Mouse (Mus musculus) thymus, postnatal 25 days (tissue): ENCODE results near the gene Dus2.
A peak's percentile ranks its signal among the peaks of the same experiment; 100 is the strongest.

Experiments
- DNase-seq: peaks from one replicate; pipeline ENCODE4 v3.0.0; 2022

Gene Dus2

GRCm38 (mm10) chr8:106047854-106048630, 56.9 kb downstream of the Dus2 start:
- DNase-seq: no peak

GRCm38 (mm10) chr8:106049840-106050239, 58.7 kb downstream of the Dus2 start:
- DNase-seq: no peak

GRCm38 (mm10) chr8:106051068-106051467, 59.9 kb downstream of the Dus2 start:
- DNase-seq: no peak

- peak; percentile 65 for DNase-seq
Observed at GRCm38 (mm10) chr8:106052510-106053089, 61.5 kb downstream of the Dus2 start.

GRCm38 (mm10) chr8:106054190-106054811, 63.2 kb downstream of the Dus2 start:
- DNase-seq: peak; percentile 84

- peak; percentile 58 for DNase-seq
Observed at GRCm38 (mm10) chr8:106055038-106055437, 63.9 kb downstream of the Dus2 start.

GRCm38 (mm10) chr8:106056455-106056982, 65.4 kb downstream of the Dus2 start:
- DNase-seq: peak; percentile 26

- DNase-seq: peak; percentile 97
Observed at GRCm38 (mm10) chr8:106058731-106059612, 67.8 kb downstream of the Dus2 start, which contains the start of gene Nfatc3. Nfatc3 (plus strand) TSS chr8:106058840.

GRCm38 (mm10) chr8:106059613-106060371, 68.7 kb downstream of the Dus2 start:
- DNase-seq: no peak

GRCm38 (mm10) chr8:106060521-106060920, 69.4 kb downstream of the Dus2 start:
- no peak for DNase-seq

- DNase-seq: no peak
Observed at GRCm38 (mm10) chr8:106061686-106062085, 70.5 kb downstream of the Dus2 start.

GRCm38 (mm10) chr8:106063046-106063445, 71.9 kb downstream of the Dus2 start:
- DNase-seq: no peak

- DNase-seq: no peak
Observed at GRCm38 (mm10) chr8:106066721-106067120, 75.6 kb downstream of the Dus2 start.

GRCm38 (mm10) chr8:106069565-106069964, 78.4 kb downstream of the Dus2 start:
- DNase-seq: no peak

GRCm38 (mm10) chr8:106072113-106072512, 81.0 kb downstream of the Dus2 start:
- no peak for DNase-seq

- DNase-seq: no peak
Observed at GRCm38 (mm10) chr8:106074236-106074635, 83.1 kb downstream of the Dus2 start.

- DNase-seq: no peak
Observed at GRCm38 (mm10) chr8:106074659-106075058, 83.5 kb downstream of the Dus2 start.

GRCm38 (mm10) chr8:106075161-106075862, 84.2 kb downstream of the Dus2 start:
- no peak for DNase-seq

GRCm38 (mm10) chr8:106075863-106076174, 84.7 kb downstream of the Dus2 start:
- no peak for DNase-seq

GRCm38 (mm10) chr8:106076612-106077011, 85.5 kb downstream of the Dus2 start:
- peak; percentile 54 for DNase-seq

GRCm38 (mm10) chr8:106077452-106078067, 86.4 kb downstream of the Dus2 start:
- no peak for DNase-seq
